Mouse (Mus musculus): ENCODE measurements at regions not wholly inside any gene's neighbourhood (a gene's known extent, or its start where the extent isn't known, plus 50 kb on each side); places are given as distances from the start of the nearest gene placed in this dataset.

DNA sequence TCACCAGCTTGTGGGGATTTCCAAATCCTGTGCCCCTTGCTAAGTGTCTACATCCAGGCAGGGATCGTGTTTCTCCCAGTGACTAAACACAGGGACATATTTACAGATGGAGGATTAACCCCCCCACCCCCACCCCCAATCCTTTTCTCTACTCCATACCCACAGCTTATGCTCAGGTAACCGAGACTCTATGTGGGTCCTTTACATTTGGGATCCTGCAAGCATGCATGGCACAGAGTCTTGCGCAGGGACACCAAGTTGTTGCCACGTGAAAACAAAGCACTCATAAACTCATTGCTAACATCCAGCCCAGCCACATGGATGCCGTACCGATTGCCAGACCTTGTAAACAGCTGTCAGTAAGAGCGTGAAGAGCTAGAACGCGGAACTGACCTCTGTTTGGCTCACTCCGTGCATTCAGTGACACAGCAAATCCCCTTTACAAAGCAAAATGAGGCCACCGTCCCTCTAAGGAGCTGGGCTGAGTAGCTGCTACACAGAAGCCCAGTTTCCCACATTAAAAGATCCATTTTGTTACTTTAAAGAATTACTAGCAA, 1204.9 kb upstream of the A1bg start:
- DNase-seq (ENCODE audit: low read depth), result no peak

DNA sequence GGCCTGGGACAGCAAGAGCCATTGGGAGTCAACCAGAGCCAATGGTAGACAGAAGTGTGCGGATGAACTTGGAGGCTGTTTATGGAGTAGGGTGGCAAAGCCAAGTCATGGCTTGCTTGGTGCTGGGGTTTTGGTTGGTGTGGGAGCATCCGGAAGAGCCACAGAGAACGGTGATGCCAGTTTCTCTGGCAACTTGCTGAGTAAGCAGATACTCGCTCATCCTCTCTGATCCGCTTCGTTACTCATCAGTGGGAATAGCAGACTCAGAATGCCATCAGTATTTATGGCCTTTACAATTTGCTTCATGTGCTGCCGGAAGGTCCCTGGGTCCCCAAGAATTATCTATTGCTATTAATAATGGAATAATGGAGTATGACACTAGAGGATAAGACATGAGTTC, 1202.9 kb upstream of the A1bg start:
- DNase-seq (ENCODE audit: low read depth), result no peak

DNA sequence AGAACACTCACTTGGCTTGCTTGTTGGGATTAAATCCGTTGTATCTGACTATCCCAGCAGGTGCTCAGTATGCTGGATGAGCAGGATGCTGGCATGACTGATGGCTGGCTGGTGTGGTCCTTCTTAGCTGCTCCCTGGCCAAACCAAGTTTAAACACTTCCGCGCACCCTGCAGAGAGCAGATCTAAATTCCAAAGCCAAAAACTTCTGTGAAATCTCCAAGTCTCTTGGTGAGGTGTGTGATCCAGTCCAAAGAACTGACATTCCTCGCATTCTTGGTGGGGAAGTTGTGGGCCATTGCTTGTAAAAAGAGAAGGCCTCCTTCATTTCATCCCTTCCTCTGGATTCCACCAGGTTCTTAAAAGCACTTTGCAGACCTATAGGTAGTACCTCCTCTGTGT, 1200.9 kb upstream of the A1bg start:
- no peak for DNase-seq (ENCODE audit: low read depth)

DNA sequence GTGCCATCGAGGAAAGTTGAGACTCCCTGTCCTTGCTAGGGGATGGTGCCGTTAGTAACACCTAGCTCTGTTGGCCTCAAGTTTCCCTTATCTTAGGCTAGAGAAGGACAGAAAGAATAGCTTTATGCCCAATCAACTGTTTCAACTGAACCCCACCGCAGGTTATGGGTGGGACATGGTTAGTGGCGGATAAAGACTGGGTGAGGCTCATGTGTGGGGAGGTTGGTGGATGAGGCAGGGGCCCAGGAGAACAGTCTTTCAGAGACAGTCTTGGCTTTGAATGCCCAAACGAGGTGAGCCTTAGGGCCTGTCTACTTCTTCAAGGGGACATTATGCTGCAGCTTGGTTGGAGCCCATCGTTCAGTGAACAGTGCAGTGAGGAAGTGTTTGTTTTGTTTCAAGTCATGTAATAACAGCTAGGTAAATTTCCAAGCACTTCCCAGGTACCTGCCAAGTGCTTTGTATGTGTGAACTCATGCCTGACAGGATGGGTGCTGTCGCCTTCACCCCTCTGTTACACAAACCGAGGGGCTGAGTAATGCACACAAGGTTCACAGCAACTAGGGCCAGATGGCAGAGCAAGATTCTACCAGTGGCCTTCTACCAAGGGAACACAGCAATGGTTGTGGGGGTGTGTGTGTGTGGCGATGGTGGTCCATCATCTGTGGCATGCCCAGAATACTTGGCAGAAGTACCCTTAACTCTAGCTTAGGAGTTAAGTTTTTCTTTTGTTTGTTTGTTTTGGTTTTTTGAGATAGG, 1199.6 kb upstream of the A1bg start:
- no peak for DNase-seq (ENCODE audit: low read depth)

DNA sequence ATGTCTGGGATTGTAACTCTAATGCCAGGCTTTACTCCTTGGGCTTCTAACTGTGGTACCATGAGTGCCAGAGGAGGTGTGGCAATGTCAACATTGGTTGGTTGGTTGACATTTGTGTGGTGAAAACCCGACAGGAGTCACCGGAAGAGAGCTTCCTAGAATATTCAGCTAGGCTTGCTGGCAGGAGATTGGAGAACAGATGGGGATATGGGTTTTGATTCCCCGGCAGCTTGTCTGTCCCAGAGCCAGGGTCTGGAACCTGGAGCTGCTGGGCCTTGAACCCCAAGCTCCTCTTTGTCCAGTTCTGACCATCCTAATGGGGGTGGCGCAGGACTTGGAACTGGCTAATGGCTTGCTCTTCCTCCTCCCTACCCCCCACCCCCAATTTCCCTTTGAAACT, 1198.9 kb upstream of the A1bg start:
- no peak for DNase-seq (ENCODE audit: low read depth)

DNA sequence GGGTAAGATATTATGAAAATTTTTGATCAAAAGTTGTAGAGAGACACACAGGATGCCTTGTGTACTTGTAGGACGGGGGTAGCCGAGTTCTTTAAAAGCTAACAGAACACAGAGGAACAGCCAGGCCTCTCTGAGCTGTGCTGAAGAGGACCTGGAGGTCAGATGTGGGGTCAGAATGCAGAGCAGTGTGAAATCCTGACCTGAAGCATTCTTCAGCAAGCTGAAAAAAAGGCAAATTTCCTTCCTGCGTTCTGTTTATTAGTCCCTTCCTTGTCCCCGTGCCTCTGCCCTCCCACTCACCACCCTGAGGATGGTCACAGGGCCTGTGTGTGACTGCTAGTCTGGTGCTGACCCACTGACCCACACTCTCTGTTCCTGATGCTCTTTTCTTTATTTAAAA, 1197.9 kb upstream of the A1bg start:
- DNase-seq (ENCODE audit: low read depth), result no peak

DNA sequence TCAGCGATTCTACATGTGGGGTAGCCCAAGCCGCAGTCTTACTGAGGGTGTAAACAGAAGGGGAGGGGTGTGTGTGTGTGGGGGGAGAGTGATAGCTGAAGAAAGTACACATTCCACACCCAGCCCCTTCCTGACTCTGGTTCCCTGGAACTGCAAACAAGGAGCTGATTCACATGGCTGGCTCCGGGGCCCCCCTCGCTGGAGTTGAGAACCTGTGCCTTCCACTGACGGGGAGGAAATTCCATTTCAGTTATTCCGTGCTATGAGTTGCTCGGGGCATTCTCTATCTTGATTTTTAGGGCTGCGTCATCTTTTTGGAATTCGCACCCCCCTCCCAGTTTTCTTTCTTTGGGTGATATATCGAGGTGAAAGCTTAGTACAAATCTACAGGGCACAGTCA, 1196.2 kb upstream of the A1bg start:
- no peak for DNase-seq (ENCODE audit: low read depth)

DNA sequence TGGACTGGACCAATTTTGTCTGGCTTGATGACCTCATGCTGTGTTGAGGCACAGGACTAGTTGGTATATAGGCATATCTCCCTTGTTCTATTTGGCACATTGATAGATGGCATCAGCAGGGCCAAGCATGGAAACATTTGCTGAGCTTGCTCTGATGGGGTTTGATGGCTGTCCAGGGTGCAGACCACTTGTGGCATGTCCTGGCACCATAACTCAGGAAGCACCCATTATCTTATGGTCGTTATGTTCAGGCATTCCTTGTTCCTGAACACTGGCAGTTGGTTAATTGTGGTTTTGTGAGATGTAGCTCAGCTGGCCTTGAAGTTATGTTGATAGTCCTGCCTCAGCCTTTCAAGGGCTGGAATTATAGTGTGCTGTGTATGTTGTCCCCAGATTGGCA, 1193.4 kb upstream of the A1bg start:
- DNase-seq (ENCODE audit: low read depth), result no peak

DNA sequence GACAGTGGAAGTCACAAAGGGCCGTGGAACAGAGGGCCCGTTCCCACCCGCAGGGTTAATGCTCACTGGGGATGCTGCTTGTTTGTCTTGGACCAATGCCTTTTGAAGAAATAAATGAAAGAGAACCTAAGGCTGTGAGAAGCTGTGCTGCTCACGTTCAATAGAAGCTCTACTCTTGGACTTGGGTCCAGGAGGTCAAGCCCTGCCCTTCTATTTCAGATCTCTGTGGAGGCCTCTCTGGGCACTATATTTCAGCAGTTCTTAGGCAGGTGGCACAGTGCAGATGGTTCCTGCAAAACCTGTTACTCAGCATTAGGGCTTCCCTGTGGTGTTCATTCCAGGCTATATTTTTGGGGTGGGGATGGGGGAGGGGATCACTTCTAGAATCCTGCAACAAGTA, 1192.0 kb upstream of the A1bg start:
- DNase-seq (ENCODE audit: low read depth), result no peak

DNA sequence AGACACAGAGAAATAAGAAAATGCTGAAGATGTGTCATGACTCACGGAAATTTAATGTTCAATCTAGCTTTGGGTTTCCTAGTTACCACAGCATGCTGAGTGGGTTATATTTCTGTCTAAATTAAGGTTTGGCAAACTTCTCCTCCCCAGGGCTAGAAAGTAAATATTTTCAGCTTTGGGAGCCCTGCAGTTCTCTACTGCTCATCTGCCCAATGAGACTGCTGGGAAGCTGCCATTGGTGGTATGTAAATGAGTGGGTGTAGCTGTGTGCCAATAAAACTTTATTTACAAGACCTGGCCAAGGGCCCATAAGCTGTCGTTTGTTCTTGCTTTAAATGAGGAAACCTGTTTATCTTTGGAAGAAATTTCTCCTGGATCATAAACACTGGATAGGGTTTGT, 1189.3 kb upstream of the A1bg start:
- DNase-seq (ENCODE audit: low read depth), result no peak

DNA sequence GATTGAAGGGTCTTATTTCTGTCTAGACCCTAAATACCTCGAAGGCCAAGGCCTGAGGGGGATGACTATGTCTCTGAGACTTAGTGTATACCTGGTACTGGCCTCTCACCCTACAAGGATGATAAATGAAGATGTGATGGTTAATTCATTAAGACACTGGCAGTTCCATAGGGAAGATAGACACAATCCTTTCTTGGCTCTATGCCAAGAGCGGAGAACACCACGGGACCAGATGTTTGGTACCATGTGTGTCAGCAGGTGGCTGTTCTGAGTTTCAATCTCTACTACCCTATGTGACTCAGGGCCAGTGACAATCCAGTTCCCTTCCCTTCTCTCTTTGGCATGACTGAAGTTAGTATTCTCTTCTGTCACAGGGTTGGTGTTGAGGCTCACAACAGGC, 1185.2 kb upstream of the A1bg start:
- DNase-seq (ENCODE audit: low read depth), result no peak

DNA sequence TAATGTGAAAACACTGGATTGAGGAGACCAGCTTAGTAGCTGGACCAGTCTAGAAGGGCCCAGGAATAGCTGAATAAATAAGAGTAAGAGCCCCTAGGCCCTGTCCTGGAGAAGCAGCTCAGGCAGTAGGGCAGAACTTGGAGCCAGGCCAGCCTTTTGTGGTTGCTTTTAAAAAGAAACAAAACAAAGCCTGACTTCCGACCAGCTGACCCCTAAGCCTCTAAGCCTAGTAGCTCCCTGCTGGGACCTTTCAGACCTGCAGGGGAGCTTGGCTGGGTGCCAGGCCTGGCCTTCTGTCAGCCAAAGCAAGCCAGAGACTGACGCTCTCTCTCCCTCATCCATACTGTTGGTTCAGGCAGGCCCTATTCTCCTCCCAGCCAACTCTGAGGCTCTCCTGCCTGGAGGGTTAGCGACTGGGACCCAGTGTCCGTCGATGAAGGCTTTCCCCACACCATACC, 1183.7 kb upstream of the A1bg start:
- peak; percentile 63 for DNase-seq (ENCODE audit: low read depth)

DNA sequence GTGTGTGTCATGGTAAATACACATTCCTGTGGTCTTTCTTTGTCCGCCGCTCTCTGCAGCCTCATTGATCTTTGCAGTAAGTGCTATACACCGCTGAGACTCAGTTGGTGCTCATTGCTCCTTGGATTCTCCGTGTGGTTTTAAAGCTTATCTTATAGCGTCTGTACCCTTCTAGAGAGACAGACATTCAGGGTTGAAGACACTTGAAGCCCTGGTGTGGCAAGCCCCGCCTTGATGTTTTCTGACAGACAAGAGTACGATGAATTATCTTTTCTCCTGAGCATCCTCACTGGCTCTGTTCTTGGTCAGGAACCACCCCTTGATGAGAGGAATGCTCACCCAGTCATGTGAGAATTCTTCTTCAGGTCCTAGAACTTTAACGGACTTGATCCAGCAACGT, 1182.7 kb upstream of the A1bg start:
- no peak for DNase-seq (ENCODE audit: low read depth)

DNA sequence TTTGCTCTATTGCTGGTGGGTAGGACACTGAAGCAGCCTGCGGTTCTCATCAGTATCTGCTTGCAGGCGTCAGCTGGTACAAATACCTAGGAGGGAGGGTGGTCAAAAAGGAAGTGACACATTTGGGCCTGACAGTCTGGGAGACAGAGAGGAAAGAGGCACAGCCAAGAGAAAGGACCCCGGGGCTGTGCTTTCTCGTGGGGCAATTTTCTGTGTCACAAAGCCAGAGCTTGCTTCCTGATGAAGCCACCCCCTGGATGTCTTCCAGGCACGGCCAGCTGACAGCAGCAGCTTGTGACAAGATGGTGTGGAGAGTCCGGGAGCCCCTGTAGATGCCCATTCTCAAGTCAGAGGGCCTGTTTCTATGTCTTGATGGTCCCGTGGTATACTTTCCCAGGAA, 1181.8 kb upstream of the A1bg start:
- no peak for DNase-seq (ENCODE audit: low read depth)

DNA sequence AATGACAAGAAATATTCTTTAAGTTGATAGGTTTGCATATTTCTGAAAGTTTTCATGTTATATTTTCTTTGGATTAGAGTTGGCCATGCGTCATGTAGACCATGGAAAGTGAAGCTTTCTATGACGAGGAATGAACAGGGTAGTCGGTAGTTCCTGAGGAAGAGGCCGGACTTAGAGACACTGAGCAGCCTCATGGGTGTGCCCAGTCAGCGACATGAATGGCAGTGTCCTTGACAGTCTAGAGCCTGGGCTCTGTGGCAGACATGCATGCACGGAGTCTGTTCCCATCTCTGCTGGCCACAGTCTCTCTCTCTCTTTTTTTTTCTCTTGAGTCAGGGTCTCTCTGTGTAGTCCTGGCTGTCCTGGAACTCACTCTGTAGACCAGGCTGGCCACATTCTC, 1176.9 kb upstream of the A1bg start:
- no peak for DNase-seq (ENCODE audit: low read depth)

DNA sequence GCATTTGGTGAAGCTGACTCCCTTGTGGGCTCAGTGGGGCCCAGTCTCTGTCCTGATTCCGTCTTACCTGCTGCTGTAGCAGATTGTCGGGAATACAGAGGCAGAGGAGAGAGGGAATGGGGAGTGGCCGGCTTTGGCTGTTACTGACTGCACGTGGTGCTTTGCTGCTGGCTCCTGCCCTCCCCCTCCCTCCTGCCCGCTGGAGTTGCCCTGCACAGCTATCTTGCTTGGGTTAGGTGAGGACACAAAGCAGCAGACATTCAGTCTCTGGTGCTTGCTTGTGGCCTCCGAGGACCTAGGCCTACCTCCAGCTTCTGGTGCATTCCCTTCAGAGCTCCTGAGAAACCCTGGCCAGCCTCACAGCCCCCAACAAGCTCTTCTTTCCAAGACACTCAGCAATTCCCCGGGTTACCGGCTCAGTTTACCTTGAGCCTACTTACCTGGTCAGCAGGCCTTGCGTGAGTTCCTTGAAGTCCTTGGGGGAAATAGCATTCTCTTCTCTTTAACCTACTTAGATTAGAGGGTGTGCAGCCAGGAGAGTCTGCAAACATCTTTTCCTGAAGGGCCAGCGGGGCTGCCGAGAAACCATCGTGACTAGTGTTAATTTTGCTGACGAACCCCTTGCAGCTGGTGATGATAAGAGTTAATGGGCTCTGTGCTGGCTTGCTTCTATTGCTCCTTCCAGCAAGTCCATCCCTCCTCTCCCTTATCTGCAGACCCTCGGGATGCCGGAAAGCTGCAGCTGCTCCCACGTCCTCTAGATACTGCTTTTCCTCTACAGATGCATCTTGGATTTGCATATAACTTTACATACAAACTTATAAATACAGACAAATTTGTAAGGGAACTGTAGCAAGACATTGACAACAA, 1176.2 kb upstream of the A1bg start:
- no peak for DNase-seq (ENCODE audit: low read depth)

DNA sequence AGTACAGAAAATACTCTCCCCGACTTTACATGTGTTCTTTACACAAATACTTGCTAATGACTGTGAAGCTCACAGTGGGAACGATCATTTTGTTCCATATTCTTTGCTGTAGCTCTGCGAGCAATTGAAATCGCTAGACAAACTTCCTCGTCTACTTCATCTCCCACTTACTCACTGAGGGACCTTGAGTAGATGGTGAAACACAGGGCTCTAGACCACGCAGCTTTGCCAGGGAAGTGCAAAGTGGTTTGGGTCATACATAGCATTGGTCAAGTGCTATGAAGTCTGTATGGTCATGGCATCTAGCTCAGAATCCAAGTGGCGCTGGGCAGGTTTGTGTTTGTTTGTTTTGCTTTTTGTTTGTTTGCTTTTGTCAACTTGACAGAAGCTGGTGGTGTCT, 1174.0 kb upstream of the A1bg start:
- DNase-seq (ENCODE audit: low read depth), result no peak

DNA sequence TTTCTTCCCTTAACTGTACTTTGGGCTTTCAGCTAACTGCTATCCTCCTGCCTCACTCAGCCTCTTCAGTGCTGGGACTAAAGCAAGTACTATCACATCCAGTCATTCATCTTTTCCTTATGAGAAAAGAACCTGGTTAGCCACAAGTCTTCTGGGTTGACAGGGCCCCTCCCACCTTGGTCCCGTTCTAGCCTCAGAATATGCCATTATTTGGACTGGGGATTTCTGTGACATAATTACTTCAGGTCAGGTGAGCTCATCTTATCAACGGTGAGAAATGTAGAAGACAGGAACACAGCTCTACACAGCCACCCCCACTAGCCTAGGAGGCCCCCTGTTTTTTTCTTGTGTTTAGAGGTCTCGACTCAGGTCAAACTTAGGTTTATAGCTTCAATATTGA, 1172.4 kb upstream of the A1bg start:
- DNase-seq (ENCODE audit: low read depth), result no peak

DNA sequence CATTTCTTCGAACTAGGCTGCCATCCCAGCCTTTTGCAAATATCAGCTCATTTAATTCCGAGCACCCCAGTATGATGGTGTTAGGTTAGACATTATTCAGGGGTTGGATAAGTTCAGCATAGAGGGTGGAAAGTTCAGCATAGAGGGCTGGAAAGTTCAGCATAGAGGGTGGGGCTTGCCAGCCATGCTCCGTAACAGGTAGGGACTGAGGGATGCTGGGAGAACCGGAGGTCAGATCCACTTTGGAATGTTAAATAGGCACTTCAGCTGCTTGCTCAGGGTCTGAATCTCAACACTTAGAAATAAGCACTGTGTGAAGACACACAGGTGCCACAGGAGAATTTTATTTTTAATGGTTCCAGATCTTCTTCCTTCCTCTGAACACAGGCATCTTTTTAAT, 1170.9 kb upstream of the A1bg start:
- DNase-seq (ENCODE audit: low read depth), result no peak

DNA sequence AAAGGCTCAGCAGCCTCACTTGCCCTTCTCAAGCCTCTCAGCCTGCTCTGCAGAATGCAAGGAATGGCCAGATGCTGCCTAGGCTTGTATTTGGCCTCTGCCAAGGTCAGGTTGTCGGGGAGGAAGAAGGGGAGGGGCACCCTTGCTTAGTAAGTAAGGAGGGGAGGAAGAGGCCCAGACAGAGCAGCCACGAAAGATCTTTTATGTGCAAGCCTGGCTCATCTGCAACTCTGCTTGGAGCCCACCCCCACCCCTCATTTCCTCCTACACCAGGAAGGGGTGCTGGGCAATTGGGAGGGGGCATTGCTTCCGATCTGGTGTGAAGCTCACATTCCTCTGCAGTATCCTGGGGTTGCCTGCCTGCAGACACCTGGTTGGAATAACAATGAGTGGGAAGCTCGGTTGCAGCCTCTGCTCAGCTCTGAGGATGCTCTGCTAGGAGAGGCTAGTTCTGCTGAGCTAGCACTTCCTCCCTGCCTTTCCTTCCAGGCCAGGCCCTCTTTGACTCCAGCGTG, 1169.9 kb upstream of the A1bg start:
- DNase-seq (ENCODE audit: low read depth), result no peak

DNA sequence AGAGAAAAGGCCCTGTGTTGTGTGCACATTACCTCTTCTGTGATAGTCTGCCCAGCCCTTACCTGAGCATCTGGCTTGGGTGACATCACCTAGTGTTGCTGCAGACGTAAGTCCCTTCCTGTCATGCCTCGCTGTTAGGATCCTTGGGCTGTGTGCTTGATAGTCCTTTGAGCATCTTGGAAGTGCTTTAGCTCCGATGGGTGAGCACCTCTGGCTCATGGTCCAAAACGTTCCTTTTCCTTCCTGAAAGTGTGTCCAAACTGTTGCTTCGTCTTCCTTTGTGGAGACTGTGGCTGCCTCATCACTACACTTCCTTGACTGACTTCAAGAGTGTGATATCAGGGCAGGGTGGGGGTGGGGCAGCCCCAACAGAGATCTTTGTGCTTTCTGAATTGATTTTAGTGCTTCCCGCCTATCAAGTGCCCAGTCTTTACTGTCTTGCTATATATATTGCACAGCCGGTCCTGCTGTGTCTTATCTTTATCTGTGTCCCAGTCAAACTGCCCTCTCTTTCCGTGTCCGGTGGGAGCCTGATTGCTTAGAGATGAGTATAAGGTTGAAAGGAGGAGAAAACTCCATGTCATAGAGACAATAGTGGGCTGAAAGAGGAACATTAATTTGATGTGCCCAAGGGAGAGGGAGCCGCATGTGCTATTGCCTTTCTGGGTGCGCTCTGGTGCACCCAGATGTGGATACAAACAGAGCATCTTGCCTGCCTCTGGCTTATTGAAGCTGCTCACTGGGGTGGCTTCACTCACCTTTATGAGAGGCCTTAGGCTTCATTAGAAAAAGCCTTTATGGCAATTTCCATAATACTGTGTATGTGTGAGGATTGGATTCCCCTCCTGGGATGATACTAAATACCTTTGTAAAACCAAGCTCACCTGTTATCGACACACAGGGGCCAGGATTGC, 1169.2 kb upstream of the A1bg start:
- DNase-seq (ENCODE audit: low read depth), result no peak

DNA sequence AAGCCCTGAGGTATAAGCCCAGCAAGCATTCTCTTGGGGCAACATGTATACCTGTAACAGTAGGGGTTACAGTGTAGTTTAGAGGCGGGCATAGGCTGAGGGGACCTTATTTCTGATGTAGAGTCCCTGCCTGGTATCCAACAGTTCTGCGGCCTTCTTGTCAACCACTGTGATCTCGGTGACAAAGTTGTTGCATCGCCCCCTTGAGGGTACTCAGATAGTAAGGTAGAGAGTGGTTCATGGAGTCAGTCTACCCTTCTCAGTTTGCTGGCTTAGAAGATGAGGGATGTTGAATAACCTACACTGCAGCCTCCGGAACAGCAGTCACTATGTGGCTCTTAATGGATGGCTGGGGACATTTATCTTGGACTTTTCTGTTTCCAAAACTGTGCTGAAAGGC, 1168.3 kb upstream of the A1bg start:
- no peak for DNase-seq (ENCODE audit: low read depth)
